Mouse (Mus musculus): ENCODE measurements around the gene Vwa5a.

- TF ChIP-seq CTCF (IDR thresholded peaks at IDR 0.05), result no peak
- TF ChIP-seq POLR2A (IDR thresholded peaks at IDR 0.05; ENCODE audit: insufficient read depth, low read depth, low read length), result no peak
- TF ChIP-seq EP300 (IDR thresholded peaks at IDR 0.05; ENCODE audit: insufficient read depth, low read depth, low read length), result no peak
Observed at GRCm38 (mm10) chr9:38672887-38673286, 45.2 kb upstream of the Vwa5a start.

Measured in heart, adult 2 months (tissue).